Mouse (Mus musculus): Measurements from ENCODE around the gene Tpx2. TPM values are rescaled to one million over a fixed set of nuclear protein-coding genes. Genes with fewer than 3 reads are reported as not detected.

Tpx2 gene
- 17.0 and 17.4 TPM in 2 replicates for polyA plus RNA-seq (2015; fragmentation: Nextera tagmentation; extraction: Ambion mirVana)

GRCm38 (mm10) chr2:152847815-152848302 lies at the start of gene Tpx2:
Gene Tpx2, plus strand, starts transcription at chr2:152847964.

DNA sequence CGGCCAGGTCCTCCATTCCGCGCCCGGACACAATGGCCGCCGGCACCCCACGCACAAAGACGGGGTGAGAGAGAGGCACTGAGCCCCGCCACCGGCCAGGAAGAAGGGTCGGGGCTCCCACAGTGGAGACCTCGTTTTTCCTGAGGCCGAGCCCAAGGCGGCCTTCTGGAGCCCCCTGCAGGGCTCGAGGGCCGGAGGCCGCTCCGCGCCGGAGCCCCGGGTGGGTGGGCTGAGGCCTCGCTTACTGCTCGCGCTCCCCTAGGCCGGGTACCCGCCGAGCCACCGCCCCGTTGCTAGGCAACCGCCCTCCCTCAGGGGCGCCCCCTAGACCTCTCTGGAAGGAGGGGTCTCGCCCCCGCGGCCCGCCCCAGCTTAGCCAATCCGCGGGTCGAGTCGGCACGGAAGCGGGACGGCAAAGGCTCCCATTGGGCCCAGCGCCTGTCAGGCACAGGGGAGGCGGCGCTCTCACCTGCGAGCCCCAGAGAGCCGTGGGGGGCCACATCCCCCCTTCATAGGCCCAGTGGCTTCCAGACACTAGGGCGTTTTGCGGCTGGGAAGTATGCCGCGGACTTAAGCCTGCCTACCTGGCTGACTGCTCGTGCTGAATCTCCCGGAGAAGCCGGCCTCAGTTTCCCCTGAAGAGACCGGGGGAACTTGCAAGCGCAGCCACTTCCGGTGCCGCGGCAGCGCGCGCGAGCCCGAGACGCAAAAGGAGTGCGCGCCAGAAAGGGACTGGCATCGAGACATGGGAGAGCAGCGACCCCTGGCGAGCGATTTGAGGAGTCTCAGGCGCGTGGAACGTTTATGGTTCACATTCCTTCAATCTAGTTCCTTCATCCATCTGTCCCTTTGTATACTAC lies 16.5 kb upstream of the Tpx2 start, which contains the start of gene Bcl2l1:
Gene Bcl2l1, minus strand, starts transcription at position 710 of the 860 bp plus-strand sequence.

DNA sequence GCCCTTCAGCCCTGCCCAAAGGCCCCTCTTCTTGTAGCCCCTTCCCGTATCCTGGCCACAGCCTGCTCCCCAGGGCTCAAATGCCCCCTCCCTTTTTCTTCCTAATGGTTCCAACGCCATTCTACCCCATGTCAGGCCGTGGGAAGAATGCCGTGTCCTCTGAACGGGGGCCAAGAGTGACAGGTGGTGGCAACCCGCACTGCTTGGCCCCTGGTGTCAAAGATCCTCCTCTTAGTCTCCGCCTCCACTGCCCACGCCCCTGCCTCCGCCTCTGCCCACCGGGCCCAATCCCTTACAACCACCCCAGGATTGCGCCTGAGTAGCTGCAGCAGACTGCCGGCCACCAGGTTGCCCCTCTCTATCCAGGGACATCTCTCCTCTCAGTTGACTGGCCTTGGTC lies 63.3 kb downstream of the Tpx2 start, which contains the start of gene Mylk2:
Gene Mylk2, plus strand, starts transcription at position 322 of the 400 bp plus-strand sequence.

GRCm38 (mm10) chr2:152933048-152933447 lies 85.3 kb downstream of the Tpx2 start, which contains the start of gene Foxs1:
Gene Foxs1, minus strand, starts transcription at chr2:152933208.

Small RNA genes within 50 kb of the gene (microRNA-seq; reads per million reads assigned to microRNA genes)
- not detected for gene Mir5622 (ENCODE audit: borderline replicate concordance, insufficient number of aligned reads)

Other genes starting within 250 kb of the Tpx2 start
- gene Defb45, start 248.6 kb upstream of the Tpx2 start, polyA plus RNA-seq (2015; fragmentation: Nextera tagmentation; extraction: Ambion mirVana): not detected in 2 replicates
- 9.0 and 10.7 TPM in 2 replicates for gene Defb36, start 243.6 kb upstream of the Tpx2 start, polyA plus RNA-seq (2015; fragmentation: Nextera tagmentation; extraction: Ambion mirVana)
- gene Defb25, start 224.9 kb upstream of the Tpx2 start, polyA plus RNA-seq (2015; fragmentation: Nextera tagmentation; extraction: Ambion mirVana): 4.1 and 5.2 TPM in 2 replicates
- gene Rem1, start 221.0 kb upstream of the Tpx2 start, polyA plus RNA-seq (2015; fragmentation: Nextera tagmentation; extraction: Ambion mirVana): 8.9 and 10.3 TPM in 2 replicates
- 141 and 183 TPM in 2 replicates for gene H13, start 178.5 kb upstream of the Tpx2 start, polyA plus RNA-seq (2015; fragmentation: Nextera tagmentation; extraction: Ambion mirVana)
- gene Mcts2, start 160.9 kb upstream of the Tpx2 start, polyA plus RNA-seq (2015; fragmentation: Nextera tagmentation; extraction: Ambion mirVana): 52.4 and 57.4 TPM in 2 replicates
- 91.1 and 97.3 TPM in 2 replicates for gene Id1, start 111.7 kb upstream of the Tpx2 start, polyA plus RNA-seq (2015; fragmentation: Nextera tagmentation; extraction: Ambion mirVana)
- 10.2 and 12.2 TPM in 2 replicates for gene Cox4i2, start 93.8 kb upstream of the Tpx2 start, polyA plus RNA-seq (2015; fragmentation: Nextera tagmentation; extraction: Ambion mirVana)
- gene Bcl2l1, start 16.2 kb upstream of the Tpx2 start, polyA plus RNA-seq (2015; fragmentation: Nextera tagmentation; extraction: Ambion mirVana): 59.1 and 59.8 TPM in 2 replicates
- gene Mylk2, start 63.4 kb downstream of the Tpx2 start, polyA plus RNA-seq (2015; fragmentation: Nextera tagmentation; extraction: Ambion mirVana): 0.05 and 0.72 TPM in 2 replicates
- 6.2 and 8.1 TPM in 2 replicates for gene Foxs1, start 85.2 kb downstream of the Tpx2 start, polyA plus RNA-seq (2015; fragmentation: Nextera tagmentation; extraction: Ambion mirVana)
- 0.83 and 0.95 TPM in 2 replicates for gene Dusp15, start 103.7 kb downstream of the Tpx2 start, polyA plus RNA-seq (2015; fragmentation: Nextera tagmentation; extraction: Ambion mirVana)
- 0.51 and 0.55 TPM in 2 replicates for gene Ttll9, start 114.5 kb downstream of the Tpx2 start, polyA plus RNA-seq (2015; fragmentation: Nextera tagmentation; extraction: Ambion mirVana)
- 166 and 192 TPM in 2 replicates for gene Pdrg1, start 167.5 kb downstream of the Tpx2 start, polyA plus RNA-seq (2015; fragmentation: Nextera tagmentation; extraction: Ambion mirVana)
- gene Xkr7, start 183.9 kb downstream of the Tpx2 start, polyA plus RNA-seq (2015; fragmentation: Nextera tagmentation; extraction: Ambion mirVana): 0.26 and 0.54 TPM in 2 replicates
- 0.60 and 2.6 TPM in 2 replicates for gene Ccm2l, start 218.0 kb downstream of the Tpx2 start, polyA plus RNA-seq (2015; fragmentation: Nextera tagmentation; extraction: Ambion mirVana)

Data from adrenal gland, postnatal 0 days (tissue).